Mouse (Mus musculus) CD4-positive naive resting alpha-beta T cell, adult 57 days (primary cell): ENCODE results near the gene Phip. TPM values are rescaled to one million over a fixed set of nuclear protein-coding genes. Genes with fewer than 3 reads are reported as not detected.

Experiments
- total RNA-seq: library from RNA; stranded (reverse); gene quantifications from one replicate; pipeline ENCODE4 v1.2.4, GENCODE M21; 2023

The Phip gene
- total RNA-seq, result 157 TPM

DNA sequence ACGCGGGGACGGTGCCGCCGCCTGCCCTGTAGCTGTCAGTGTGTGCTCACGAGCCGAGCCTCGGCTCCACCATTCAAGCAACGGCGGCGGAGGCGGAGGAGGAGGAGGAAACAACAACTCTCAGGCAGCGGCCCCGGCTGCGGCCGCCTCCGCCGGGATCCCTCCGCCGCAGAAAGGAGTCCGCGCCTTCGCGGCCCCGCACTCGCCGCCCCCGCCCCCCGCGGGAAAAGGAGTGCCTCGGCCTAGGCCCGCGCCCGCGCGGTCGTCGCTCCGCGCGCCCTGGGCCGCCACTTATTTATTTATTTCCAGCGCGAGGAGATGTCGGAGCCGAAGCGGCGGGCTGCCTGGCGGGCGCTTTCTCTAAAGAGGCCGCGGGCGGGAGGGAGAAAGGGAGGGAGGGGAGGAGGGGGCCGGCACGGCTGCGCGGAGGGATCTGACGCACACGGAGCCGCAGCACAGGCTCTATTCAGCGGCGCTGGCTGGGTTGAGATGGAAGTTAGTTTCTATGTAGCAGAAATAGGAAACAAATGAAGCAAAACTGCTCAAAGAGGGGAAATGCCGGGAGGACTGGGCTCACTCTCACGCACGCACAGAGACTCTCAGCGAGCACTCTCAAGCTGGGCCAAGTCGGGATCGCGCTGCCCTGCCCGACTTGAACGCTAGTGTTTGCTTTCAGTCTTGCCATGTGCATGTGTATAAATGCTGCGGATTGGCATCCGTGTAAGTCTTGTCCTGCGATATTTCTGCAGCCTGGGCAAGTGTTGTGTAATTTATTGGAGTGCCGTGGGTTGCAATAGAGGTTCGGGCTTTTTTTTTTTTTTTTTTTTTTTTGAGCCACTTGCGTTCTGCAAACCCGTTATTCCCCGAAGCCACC is at the start of gene Phip:
TSS of gene Phip (minus strand) at position 175 of the 874 bp plus-strand sequence.

DNA sequence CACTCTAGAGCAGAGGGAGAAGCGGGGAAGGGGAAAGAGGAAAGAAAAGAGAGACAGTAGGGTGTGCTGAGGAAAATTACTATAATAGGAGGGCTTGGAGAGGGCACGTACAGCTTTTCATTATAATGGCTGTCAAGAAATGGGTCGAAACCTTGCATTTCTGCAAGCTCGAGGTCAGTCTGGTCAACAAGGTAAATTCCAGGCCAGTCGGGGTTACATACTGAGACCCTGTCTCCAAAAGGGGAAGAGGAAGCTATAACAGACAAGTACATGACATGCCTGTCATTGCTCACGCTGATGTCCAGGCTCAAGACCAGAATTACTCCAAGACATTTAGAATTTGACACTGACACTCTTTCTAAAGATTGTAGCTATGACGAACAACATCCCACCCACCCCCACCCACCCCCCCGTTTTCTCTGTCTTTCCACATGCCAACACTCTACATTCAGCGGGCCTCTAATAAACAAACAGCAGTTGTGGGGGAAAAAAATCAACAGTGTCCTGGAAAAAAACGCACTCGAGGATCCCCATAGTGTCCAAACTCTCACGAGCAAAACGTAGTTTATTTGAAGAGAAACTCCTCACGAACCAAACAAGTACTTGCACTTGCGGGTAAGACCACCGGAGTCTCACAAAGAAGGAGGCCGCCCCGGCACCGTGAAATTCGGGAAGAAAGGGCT is 146.2 kb downstream of the Phip start, which contains the start of gene Irak1bp1:
TSS of gene Irak1bp1 (plus strand) at position 534 of the 683 bp plus-strand sequence.

Other genes with a start within 250 kb of the Phip start
- 0.53 TPM for gene Irak1bp1, start 146.0 kb downstream of the Phip start, total RNA-seq
- 6.3 TPM for gene Hmgn3, start 171.2 kb upstream of the Phip start, total RNA-seq